Mouse (Mus musculus): ENCODE measurements at regions not wholly inside any gene's neighbourhood (a gene's known extent, or its start where the extent isn't known, plus 50 kb on each side); places are given as distances from the start of the nearest gene placed in this dataset.

GRCm38 (mm10) chr13:81965431-81965830 lies 182.6 kb downstream of the Cetn3 start:
- ATAC-seq (ENCODE audit: low FRiP score, low read depth): no peak
- no peak overlapping the region for H3K27ac ChIP-seq (replicated peaks)
- 86% methylated on average over 2 of the region's 2 CpGs for WGBS
- no peak overlapping the region for H3K4me2 ChIP-seq
- no peaks in the 10 kb centered on the region for H3K27me3 ChIP-seq
- no peaks in the 10 kb centered on the region for H3K4me1 ChIP-seq (replicated peaks)
- no peak overlapping the region for H3K9ac ChIP-seq
- H3K4me3 ChIP-seq: no peak overlapping the region
- no peaks in the 10 kb centered on the region for H3K9me3 ChIP-seq
- H3K36me3 ChIP-seq: no peaks in the 10 kb centered on the region

- no peak overlapping the region for H3K27ac ChIP-seq (replicated peaks)
- H3K4me2 ChIP-seq: no peak overlapping the region
- no peak overlapping the region for H3K9ac ChIP-seq
- 54% methylated on average over 2 of the region's 2 CpGs for WGBS
- ATAC-seq (ENCODE audit: low FRiP score, low read depth): no peak
- H3K4me1 ChIP-seq (replicated peaks): no peaks in the 10 kb centered on the region
- H3K4me3 ChIP-seq: no peak overlapping the region
- H3K27me3 ChIP-seq: no peaks in the 10 kb centered on the region
- no peaks in the 10 kb centered on the region for H3K36me3 ChIP-seq
- no peaks in the 10 kb centered on the region for H3K9me3 ChIP-seq
Observed at GRCm38 (mm10) chr13:81975878-81976277, 193.0 kb downstream of the Cetn3 start.

GRCm38 (mm10) chr13:81978003-81978402 lies 195.1 kb downstream of the Cetn3 start:
- Histone ChIP-seq H3K4me2 (no peak overlapping the region), H3K36me3 (no peaks in the 10 kb centered on the region), H3K27ac (replicated peaks) (no peak overlapping the region), H3K9ac (no peak overlapping the region), H3K27me3 (no peaks in the 10 kb centered on the region), H3K4me1 (replicated peaks) (no peaks in the 10 kb centered on the region), H3K4me3 (no peak overlapping the region), H3K9me3 (no peaks in the 10 kb centered on the region)
- no peak for ATAC-seq (ENCODE audit: low FRiP score, low read depth)
- WGBS: 82% methylated on average over 6 of the region's 6 CpGs

- H3K9ac ChIP-seq: no peak overlapping the region
- H3K27me3 ChIP-seq: no peaks in the 10 kb centered on the region
- no peak overlapping the region for H3K4me2 ChIP-seq
- no peak for ATAC-seq (ENCODE audit: low FRiP score, low read depth)
- no peaks in the 10 kb centered on the region for H3K9me3 ChIP-seq
- H3K36me3 ChIP-seq: no peaks in the 10 kb centered on the region
- no peak overlapping the region for H3K4me3 ChIP-seq
- H3K27ac ChIP-seq (replicated peaks): no peak overlapping the region
- H3K4me1 ChIP-seq (replicated peaks): no peaks in the 10 kb centered on the region
Observed at GRCm38 (mm10) chr13:81979289-81979688, 196.4 kb downstream of the Cetn3 start.

GRCm38 (mm10) chr13:81980094-81980493 lies 197.2 kb downstream of the Cetn3 start:
- H3K27me3 ChIP-seq: no peaks in the 10 kb centered on the region
- no peak overlapping the region for H3K4me2 ChIP-seq
- H3K9me3 ChIP-seq: no peaks in the 10 kb centered on the region
- no peak overlapping the region for H3K9ac ChIP-seq
- no peak overlapping the region for H3K4me3 ChIP-seq
- no peaks in the 10 kb centered on the region for H3K36me3 ChIP-seq
- no peaks in the 10 kb centered on the region for H3K4me1 ChIP-seq (replicated peaks)
- no peak for ATAC-seq (ENCODE audit: low FRiP score, low read depth)
- no peak overlapping the region for H3K27ac ChIP-seq (replicated peaks)
- WGBS: 84% methylated on average over 5 of the region's 5 CpGs

- no peaks in the 10 kb centered on the region for H3K36me3 ChIP-seq
- H3K4me1 ChIP-seq (replicated peaks): no peaks in the 10 kb centered on the region
- ATAC-seq (ENCODE audit: low FRiP score, low read depth): no peak
- no peak overlapping the region for H3K27ac ChIP-seq (replicated peaks)
- 47% methylated on average over 2 of the region's 2 CpGs for WGBS
- H3K4me3 ChIP-seq: no peak overlapping the region
- H3K9ac ChIP-seq: no peak overlapping the region
- H3K9me3 ChIP-seq: no peaks in the 10 kb centered on the region
- H3K4me2 ChIP-seq: no peak overlapping the region
- H3K27me3 ChIP-seq: no peaks in the 10 kb centered on the region
Observed at GRCm38 (mm10) chr13:81982491-81982890, 199.6 kb downstream of the Cetn3 start.

GRCm38 (mm10) chr13:82000681-82001212 lies 217.9 kb downstream of the Cetn3 start:
- no peak overlapping the region for H3K4me3 ChIP-seq
- no peaks in the 10 kb centered on the region for H3K9me3 ChIP-seq
- no peak overlapping the region for H3K9ac ChIP-seq
- WGBS: 68% methylated on average over 3 of the region's 3 CpGs
- ATAC-seq (ENCODE audit: low FRiP score, low read depth): no peak
- H3K4me2 ChIP-seq: no peak overlapping the region
- H3K36me3 ChIP-seq: no peaks in the 10 kb centered on the region
- no peaks in the 10 kb centered on the region for H3K4me1 ChIP-seq (replicated peaks)
- H3K27me3 ChIP-seq: no peaks in the 10 kb centered on the region
- H3K27ac ChIP-seq (replicated peaks): no peak overlapping the region

- Histone ChIP-seq H3K36me3 (no peaks in the 10 kb centered on the region), H3K27me3 (no peaks in the 10 kb centered on the region), H3K4me2 (no peak overlapping the region), H3K9me3 (no peaks in the 10 kb centered on the region), H3K27ac (replicated peaks) (no peak overlapping the region), H3K4me1 (replicated peaks) (no peaks in the 10 kb centered on the region), H3K4me3 (no peak overlapping the region), H3K9ac (no peak overlapping the region)
- ATAC-seq (ENCODE audit: low FRiP score, low read depth): no peak
- WGBS: 51% methylated on average over 7 of the region's 7 CpGs
Observed at GRCm38 (mm10) chr13:82005929-82006726, 223.3 kb downstream of the Cetn3 start.

- Histone ChIP-seq H3K4me2 (no peak overlapping the region), H3K4me1 (replicated peaks) (no peaks in the 10 kb centered on the region), H3K27me3 (no peaks in the 10 kb centered on the region), H3K36me3 (no peaks in the 10 kb centered on the region), H3K4me3 (no peak overlapping the region), H3K9ac (no peak overlapping the region), H3K27ac (replicated peaks) (no peak overlapping the region), H3K9me3 (no peaks in the 10 kb centered on the region)
- ATAC-seq (ENCODE audit: low FRiP score, low read depth): no peak
Observed at GRCm38 (mm10) chr13:82007222-82007621, 224.3 kb downstream of the Cetn3 start.

- Histone ChIP-seq H3K9ac (no peak overlapping the region), H3K36me3 (no peaks in the 10 kb centered on the region), H3K9me3 (no peaks in the 10 kb centered on the region), H3K27ac (replicated peaks) (no peak overlapping the region), H3K27me3 (no peaks in the 10 kb centered on the region), H3K4me2 (no peak overlapping the region), H3K4me1 (replicated peaks) (no peaks in the 10 kb centered on the region), H3K4me3 (no peak overlapping the region)
- no peak for ATAC-seq (ENCODE audit: low FRiP score, low read depth)
- WGBS: 48% methylated on average over 2 of the region's 2 CpGs
Observed at GRCm38 (mm10) chr13:82039623-82040022, 256.7 kb downstream of the Cetn3 start.

GRCm38 (mm10) chr13:82058131-82058731 lies 275.4 kb downstream of the Cetn3 start:
- Histone ChIP-seq H3K9ac (no peak overlapping the region), H3K9me3 (no peaks in the 10 kb centered on the region), H3K4me1 (replicated peaks) (no peaks in the 10 kb centered on the region; the same call in 1 of the 2 replicates), H3K27ac (replicated peaks) (no peak overlapping the region), H3K4me3 (no peak overlapping the region), H3K27me3 (no peaks in the 10 kb centered on the region), H3K4me2 (no peak overlapping the region), H3K36me3 (no peaks in the 10 kb centered on the region)
- no peak for ATAC-seq (ENCODE audit: low FRiP score, low read depth)
- WGBS: 29% methylated on average over 3 of the region's 3 CpGs

GRCm38 (mm10) chr13:82058872-82059271 lies 276.0 kb downstream of the Cetn3 start:
- H3K36me3 ChIP-seq: no peaks in the 10 kb centered on the region

More at GRCm38 (mm10) chr13:82058872-82059271, 276.0 kb downstream of the Cetn3 start:
- H3K4me2 ChIP-seq: no peak overlapping the region
- H3K27ac ChIP-seq (replicated peaks): no peak overlapping the region
- 83% methylated on average over 3 of the region's 3 CpGs for WGBS
- H3K9ac ChIP-seq: no peak overlapping the region
- no peaks in the 10 kb centered on the region for H3K9me3 ChIP-seq
- no peak for ATAC-seq (ENCODE audit: low FRiP score, low read depth)
- no peaks in the 10 kb centered on the region; the same call in 1 of the 2 replicates for H3K4me1 ChIP-seq (replicated peaks)
- no peak overlapping the region for H3K4me3 ChIP-seq
- no peaks in the 10 kb centered on the region for H3K27me3 ChIP-seq
